Mouse (Mus musculus): ENCODE measurements around the gene Diras2. TPM values are rescaled to one million over a fixed set of nuclear protein-coding genes. Genes with fewer than 3 reads are reported as not detected.

Diras2 gene
- polyA plus RNA-seq, 1 experiment from 2014 or later = 0.72 TPM

DNA sequence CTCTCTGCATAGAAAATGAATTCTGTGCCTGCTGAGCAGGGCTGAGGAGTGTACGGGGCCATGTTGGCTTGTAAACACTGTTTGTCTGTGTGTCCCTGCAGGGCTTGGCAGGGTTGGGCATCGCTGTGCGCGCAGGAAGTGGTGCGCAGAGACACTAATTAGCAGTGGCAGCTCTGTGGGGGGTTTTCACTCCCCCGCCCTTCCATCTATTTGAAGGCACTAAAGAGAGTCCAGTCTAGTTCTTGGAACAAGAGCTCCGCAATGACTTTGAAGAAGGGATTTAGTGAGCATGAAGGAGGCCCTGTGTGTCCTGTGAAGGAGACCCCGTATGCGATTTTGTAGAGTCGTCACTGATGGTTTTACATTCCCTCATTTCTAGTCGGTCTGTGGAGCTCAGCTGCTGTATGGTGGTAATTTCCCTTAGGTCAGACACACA is 73.2 kb downstream of the Diras2 start:
- Histone ChIP-seq H3K4me3 (ENCODE audit: control insufficient read depth in 1 of 2, insufficient read depth in 1 of 2, low read depth in 1 of 2, low read length in 2 of 2) (no peak overlapping the region), H3K4me2 (ENCODE audit: low read length) (no peak overlapping the region), H3K36me3 (ENCODE audit: control insufficient read depth, insufficient read depth, low read length) (no peaks in the 10 kb centered on the region), H3K27me3 (ENCODE audit: control insufficient read depth, insufficient read depth, low read length) (no peaks in the 10 kb centered on the region), H3K4me1 (ENCODE audit: control insufficient read depth in 2 of 2, insufficient read depth in 2 of 2, low read length in 2 of 2) (peaks cover 7 to 9% of the 10 kb centered on the region in 2 experiments; a peak in 3 of 4 replicates), H3K9ac (ENCODE audit: low read length) (no peak overlapping the region), H3K27ac (replicated peaks in 1 of 2; ENCODE audit: control insufficient read depth in 1 of 2, insufficient read depth in 1 of 2, low read depth in 2 of 2, low read length in 2 of 2) (no peak overlapping the region), H3K9me3 (ENCODE audit: control insufficient read depth, low read length) (no peaks in the 10 kb centered on the region)
- 80% methylated on average over 11 of the region's 11 CpGs for WGBS
- ATAC-seq (ENCODE audit: insufficient number of reproducible peaks, insufficient read depth, low FRiP score, low read depth) = no peak

DNA sequence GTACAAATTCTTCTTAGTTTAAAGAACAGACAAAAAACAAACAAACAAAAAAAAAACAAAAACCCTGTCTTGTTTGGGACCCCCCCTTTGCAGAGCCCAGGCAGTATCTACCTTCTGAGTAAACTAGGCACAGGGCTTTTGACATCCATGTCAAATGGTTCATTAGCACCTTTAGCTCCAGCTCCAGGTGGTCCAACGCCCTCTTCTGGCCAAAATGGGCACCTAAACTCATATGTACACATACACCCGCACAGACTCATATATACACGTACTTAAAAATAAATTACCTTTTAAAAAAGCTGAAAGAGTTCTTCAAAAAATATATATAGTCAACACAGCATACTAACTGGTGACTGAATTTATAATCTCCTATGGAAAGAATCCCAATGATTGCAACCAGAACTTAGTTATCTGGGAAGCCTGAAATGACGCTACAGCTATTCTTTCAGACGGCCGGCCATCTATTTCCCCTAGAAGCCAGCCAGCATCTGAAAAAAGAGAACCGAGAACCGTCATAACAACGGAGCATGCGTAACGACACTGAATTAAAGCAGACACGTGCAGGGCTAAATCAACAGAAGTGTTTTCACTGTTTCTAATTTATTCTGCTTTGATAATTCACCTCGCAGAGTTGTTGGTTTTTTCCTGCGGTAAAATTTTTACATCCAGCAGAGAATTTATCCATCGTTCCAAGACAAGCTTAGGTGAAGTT is 73.7 kb downstream of the Diras2 start:
- Histone ChIP-seq H3K9me3 (ENCODE audit: control insufficient read depth, low read length) (no peaks in the 10 kb centered on the region), H3K4me3 (ENCODE audit: control insufficient read depth in 1 of 2, insufficient read depth in 1 of 2, low read depth in 1 of 2, low read length in 2 of 2) (no peak overlapping the region), H3K36me3 (ENCODE audit: control insufficient read depth, insufficient read depth, low read length) (no peaks in the 10 kb centered on the region), H3K27me3 (ENCODE audit: control insufficient read depth, insufficient read depth, low read length) (no peaks in the 10 kb centered on the region), H3K4me2 (ENCODE audit: low read length) (no peak overlapping the region), H3K4me1 (ENCODE audit: control insufficient read depth in 2 of 2, insufficient read depth in 2 of 2, low read length in 2 of 2) (peaks cover 7 to 9% of the 10 kb centered on the region in 2 experiments; a peak in 3 of 4 replicates), H3K27ac (replicated peaks in 1 of 2; ENCODE audit: control insufficient read depth in 1 of 2, insufficient read depth in 1 of 2, low read depth in 2 of 2, low read length in 2 of 2) (no peak overlapping the region), H3K9ac (ENCODE audit: low read length) (no peak overlapping the region)
- no peak for ATAC-seq (ENCODE audit: insufficient number of reproducible peaks, insufficient read depth, low FRiP score, low read depth)
- WGBS = 83% methylated on average over 15 of the region's 15 CpGs

DNA sequence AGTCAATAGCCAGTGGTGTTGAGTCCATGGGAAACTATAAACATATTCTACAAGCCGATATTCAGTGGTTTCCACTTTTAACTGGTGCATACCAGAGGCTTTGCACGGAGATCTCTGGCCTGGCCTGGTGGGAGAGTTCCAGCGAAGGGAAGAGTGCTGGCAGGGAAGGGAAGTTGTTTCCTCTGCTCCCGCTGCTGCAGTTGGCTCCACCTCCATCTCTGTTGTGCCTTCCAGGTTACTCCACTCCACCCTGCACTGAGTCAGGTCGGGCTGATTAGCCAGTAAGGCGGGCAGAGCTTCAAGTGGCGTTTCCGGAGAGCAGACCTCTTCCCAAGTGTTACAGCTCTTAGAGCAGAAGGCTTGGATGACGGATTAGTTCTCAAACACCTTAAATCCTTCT is 75.8 kb downstream of the Diras2 start:
- Histone ChIP-seq H3K9me3 (ENCODE audit: control insufficient read depth, low read length) (no peaks in the 10 kb centered on the region), H3K9ac (ENCODE audit: low read length) (no peak overlapping the region), H3K27me3 (ENCODE audit: control insufficient read depth, insufficient read depth, low read length) (no peaks in the 10 kb centered on the region), H3K36me3 (ENCODE audit: control insufficient read depth, insufficient read depth, low read length) (no peaks in the 10 kb centered on the region), H3K4me3 (ENCODE audit: control insufficient read depth in 1 of 2, insufficient read depth in 1 of 2, low read depth in 1 of 2, low read length in 2 of 2) (no peak overlapping the region), H3K4me2 (ENCODE audit: low read length) (peak overlapping the region; percentile 30), H3K27ac (replicated peaks in 1 of 2; ENCODE audit: control insufficient read depth in 1 of 2, insufficient read depth in 1 of 2, low read depth in 2 of 2, low read length in 2 of 2) (no peak overlapping the region), H3K4me1 (ENCODE audit: control insufficient read depth in 2 of 2, insufficient read depth in 2 of 2, low read length in 2 of 2) (peaks cover 8 to 19% of the 10 kb centered on the region in 2 experiments; a peak in 3 of 4 replicates)
- WGBS = 13% methylated on average over 9 of the region's 9 CpGs
- ATAC-seq (ENCODE audit: insufficient number of reproducible peaks, insufficient read depth, low FRiP score, low read depth) = no peak

DNA sequence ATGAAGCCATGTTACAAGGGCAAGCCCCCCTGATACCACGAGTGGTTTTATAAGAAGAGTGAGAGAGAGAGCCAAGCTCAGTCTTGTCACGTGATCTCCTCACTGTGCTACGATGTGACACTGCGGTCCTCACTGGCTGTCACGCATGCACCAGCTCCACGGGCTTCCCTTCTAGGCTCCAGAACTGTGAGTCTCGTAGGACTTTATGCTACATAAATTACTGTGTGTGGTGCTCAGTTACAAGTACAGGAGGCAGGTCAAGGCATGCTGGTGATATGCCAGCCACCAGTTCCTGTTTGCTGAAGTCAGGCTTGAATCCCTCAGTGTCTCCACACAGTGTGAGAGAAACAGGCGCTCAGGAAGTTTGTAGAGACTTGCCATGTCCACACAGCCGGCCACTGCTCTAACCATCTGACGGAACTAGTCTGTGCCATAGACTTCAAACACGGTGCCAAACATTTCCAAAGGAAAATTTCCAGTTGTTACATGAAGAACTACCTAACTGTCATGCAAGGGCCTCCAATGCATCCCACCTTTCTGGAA is 76.3 kb downstream of the Diras2 start:
- Histone ChIP-seq H3K9me3 (ENCODE audit: control insufficient read depth, low read length) (no peaks in the 10 kb centered on the region), H3K4me1 (ENCODE audit: control insufficient read depth in 2 of 2, insufficient read depth in 2 of 2, low read length in 2 of 2) (peaks cover 8 to 19% of the 10 kb centered on the region in 2 experiments; a peak in 3 of 4 replicates), H3K27me3 (ENCODE audit: control insufficient read depth, insufficient read depth, low read length) (no peaks in the 10 kb centered on the region), H3K4me2 (ENCODE audit: low read length) (peak overlapping the region; percentile 30; the same call in 1 of the 2 replicates), H3K36me3 (ENCODE audit: control insufficient read depth, insufficient read depth, low read length) (no peaks in the 10 kb centered on the region), H3K27ac (replicated peaks in 1 of 2; ENCODE audit: control insufficient read depth in 1 of 2, insufficient read depth in 1 of 2, low read depth in 2 of 2, low read length in 2 of 2) (no peak overlapping the region), H3K4me3 (ENCODE audit: control insufficient read depth in 1 of 2, insufficient read depth in 1 of 2, low read depth in 1 of 2, low read length in 2 of 2) (no peak overlapping the region), H3K9ac (ENCODE audit: low read length) (no peak overlapping the region)
- 79% methylated on average over 11 of the region's 11 CpGs for WGBS
- ATAC-seq (ENCODE audit: insufficient number of reproducible peaks, insufficient read depth, low FRiP score, low read depth) = no peak

Other genes starting within 250 kb of the Diras2 start
- gene Syk, start 51.9 kb upstream of the Diras2 start, polyA plus RNA-seq (2014; fragmentation: Nextera tagmentation; extraction: Ambion mirVana) = 9.1 and 9.6 TPM in 2 replicates

Data from heart, embryonic 14.5 days (tissue).